Mouse (Mus musculus) E14TG2a.4 (cell line): ENCODE data around the gene Myh6.

Source experiments
- CTCF ChIP-seq: conservative IDR thresholded peaks from 2 replicates; pipeline ENCODE4 v1.5.1; 2014; ENCODE audit warnings: low read length
- POU5F1 ChIP-seq: IDR thresholded peaks from 2 replicates; pipeline ENCODE4 v1.6.1; 2014; ENCODE audit warnings: low read length, borderline replicate concordance

DNA sequence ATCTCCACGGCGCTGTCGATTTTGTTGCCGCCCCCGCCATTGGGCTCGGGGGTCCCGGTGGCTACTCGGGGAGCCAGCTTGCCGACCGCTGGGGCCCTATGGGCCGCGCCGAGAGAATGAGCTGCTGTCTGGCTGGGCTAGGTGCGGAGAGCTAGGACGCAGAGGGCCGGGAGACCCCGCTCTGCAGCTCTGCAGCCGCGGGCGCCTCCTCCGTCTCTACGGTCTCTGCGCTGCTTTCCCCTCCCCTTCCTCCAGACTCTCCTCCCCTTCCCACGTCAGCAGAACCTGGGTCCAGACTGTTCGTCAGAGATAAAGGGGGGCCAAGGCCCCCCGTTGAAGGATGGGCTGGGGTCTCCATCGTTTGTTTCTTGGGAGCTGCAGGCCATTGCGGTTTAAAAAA lies 53.8 kb downstream of the Myh6 start, which contains the start of gene Slc22a17:
- no peak for TF ChIP-seq CTCF
- no peak for TF ChIP-seq POU5F1
